Mouse (Mus musculus) c-Kit-positive CD71-positive TER-119-positive erythroid progenitor cells, embryonic 14.5 days (primary cell): ENCODE measurements around the gene Flcn.

Source experiments
- DNase-seq: peaks from one replicate; pipeline ENCODE4 v3.0.0-alpha.2; 2013; ENCODE audit warnings: low spot score

Flcn gene

GRCm38 (mm10) chr11:59805256-59805655, 4.6 kb downstream of the Flcn start:
- no peak for DNase-seq

- no peak for DNase-seq
Observed at GRCm38 (mm10) chr11:59804409-59805110, 5.3 kb downstream of the Flcn start.

GRCm38 (mm10) chr11:59803516-59803915, 6.3 kb downstream of the Flcn start:
- DNase-seq, result no peak

GRCm38 (mm10) chr11:59801881-59802280, 7.9 kb downstream of the Flcn start:
- no peak for DNase-seq

- DNase-seq, result no peak
Observed at GRCm38 (mm10) chr11:59800412-59800811, 9.4 kb downstream of the Flcn start.

- no peak for DNase-seq
Observed at GRCm38 (mm10) chr11:59793390-59793789, 16.4 kb downstream of the Flcn start.

GRCm38 (mm10) chr11:59789311-59789710, 20.5 kb downstream of the Flcn start:
- DNase-seq, result no peak

- peak; percentile 36 for DNase-seq
Observed at GRCm38 (mm10) chr11:59787199-59787781, 22.5 kb downstream of the Flcn start, which contains the start of gene Pld6. Gene Pld6, minus strand, starts transcription at chr11:59787645.

GRCm38 (mm10) chr11:59786444-59787198, 23.2 kb downstream of the Flcn start:
- DNase-seq, result no peak

GRCm38 (mm10) chr11:59783591-59783990, 26.2 kb downstream of the Flcn start:
- no peak for DNase-seq

- no peak for DNase-seq
Observed at GRCm38 (mm10) chr11:59782091-59782590, 27.7 kb downstream of the Flcn start.

- DNase-seq, result no peak
Observed at GRCm38 (mm10) chr11:59780241-59780640, 29.6 kb downstream of the Flcn start.

- no peak for DNase-seq
Observed at GRCm38 (mm10) chr11:59779406-59779805, 30.4 kb downstream of the Flcn start.

GRCm38 (mm10) chr11:59778874-59779223, 31.0 kb downstream of the Flcn start:
- no peak for DNase-seq

GRCm38 (mm10) chr11:59778181-59778873, 31.5 kb downstream of the Flcn start:
- peak; percentile 84 for DNase-seq

GRCm38 (mm10) chr11:59777259-59777658, 32.6 kb downstream of the Flcn start:
- DNase-seq, result no peak

- no peak for DNase-seq
Observed at GRCm38 (mm10) chr11:59775435-59776148, 34.2 kb downstream of the Flcn start.

- no peak for DNase-seq
Observed at GRCm38 (mm10) chr11:59774522-59774921, 35.3 kb downstream of the Flcn start.

GRCm38 (mm10) chr11:59772902-59773301, 36.9 kb downstream of the Flcn start:
- DNase-seq, result no peak

GRCm38 (mm10) chr11:59772291-59772690, 37.5 kb downstream of the Flcn start:
- DNase-seq, result no peak

GRCm38 (mm10) chr11:59770753-59771152, 39.1 kb downstream of the Flcn start:
- DNase-seq, result no peak

GRCm38 (mm10) chr11:59769738-59770137, 40.1 kb downstream of the Flcn start:
- DNase-seq, result no peak
